Mouse (Mus musculus) natural killer cell, adult 2 months (primary cell): ENCODE data around the gene Commd8.
"Not testable (repeated sequence)": the region's sequence is repeated elsewhere in the genome, so short reads cannot be mapped to it uniquely, and the experiment has no call there.

ENCODE experiments used
- DNase-seq, 2 experiments: peaks; one replicate each; pipeline ENCODE4 v3.0.0; 2022; ENCODE audit warnings: low spot score in 2 of 2

The Commd8 gene

GRCm38 (mm10) chr5:72170067-72170466, 2.1 kb upstream of the Commd8 start:
- no peak for DNase-seq

- DNase-seq = no peak
Observed at GRCm38 (mm10) chr5:72168285-72168621, 264 bp upstream of the Commd8 start.

GRCm38 (mm10) chr5:72164386-72164785, 3.6 kb downstream of the Commd8 start:
- no peak for DNase-seq

GRCm38 (mm10) chr5:72162855-72163254, 5.1 kb downstream of the Commd8 start:
- no peak for DNase-seq

- DNase-seq = no peak
Observed at GRCm38 (mm10) chr5:72160781-72161485, 7.1 kb downstream of the Commd8 start.

- no peak for DNase-seq
Observed at GRCm38 (mm10) chr5:72159537-72159936, 8.5 kb downstream of the Commd8 start.

GRCm38 (mm10) chr5:72158667-72159066, 9.3 kb downstream of the Commd8 start:
- no peak for DNase-seq

- no peak for DNase-seq
Observed at GRCm38 (mm10) chr5:72156598-72156997, 11.4 kb downstream of the Commd8 start.

GRCm38 (mm10) chr5:72155686-72156085, 12.3 kb downstream of the Commd8 start:
- not testable (repeated sequence) for DNase-seq

GRCm38 (mm10) chr5:72150870-72151269, 17.1 kb downstream of the Commd8 start:
- DNase-seq = no peak

GRCm38 (mm10) chr5:72148679-72149078, 19.3 kb downstream of the Commd8 start:
- DNase-seq = no peak

- DNase-seq = no peak
Observed at GRCm38 (mm10) chr5:72139619-72140018, 28.4 kb downstream of the Commd8 start.

- no peak for DNase-seq
Observed at GRCm38 (mm10) chr5:72138256-72138655, 29.7 kb downstream of the Commd8 start.

- DNase-seq = no peak
Observed at GRCm38 (mm10) chr5:72133906-72134305, 34.1 kb downstream of the Commd8 start.

GRCm38 (mm10) chr5:72126681-72127080, 41.3 kb downstream of the Commd8 start:
- DNase-seq = no peak

- no peak for DNase-seq
Observed at GRCm38 (mm10) chr5:72122414-72123037, 45.5 kb downstream of the Commd8 start.
